Mouse (Mus musculus): ENCODE data around the gene Opn4.

DNA sequence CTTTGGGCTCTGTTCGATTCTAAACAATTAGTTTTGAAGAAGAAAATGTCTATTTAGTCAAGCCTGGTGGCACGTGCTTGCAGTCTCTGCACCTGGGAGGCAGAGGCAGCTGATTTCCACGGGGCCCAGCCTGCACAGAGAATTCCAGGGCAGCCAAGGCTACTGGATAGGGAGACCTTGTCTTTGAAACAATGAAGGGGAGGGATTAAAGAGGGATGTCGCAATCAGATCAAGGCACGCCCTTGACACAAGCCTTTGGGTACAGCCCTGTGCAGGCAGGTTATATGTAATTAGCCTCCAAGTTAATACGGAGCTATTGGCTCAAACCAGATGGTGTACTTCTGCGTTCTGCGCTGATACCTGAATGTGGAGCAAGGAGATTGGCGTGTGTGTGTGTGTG lies 18.9 kb upstream of the Opn4 start:
- TF ChIP-seq CTCF (IDR thresholded peaks at IDR 0.05; ENCODE audit: low read depth, low read length): no peak
- TF ChIP-seq EP300 (IDR thresholded peaks at IDR 0.05; ENCODE audit: insufficient read depth, low read depth, low read length): peak; percentile 86; the same call in 1 of the 2 replicates
- TF ChIP-seq POLR2A (IDR thresholded peaks at IDR 0.05; ENCODE audit: insufficient read depth, low read length): no peak
